Mouse (Mus musculus) heart, postnatal 0 days (tissue): ENCODE results near the gene Zbtb5.

Experiments used
- CTCF ChIP-seq: IDR thresholded peaks from 2 replicates; pipeline ENCODE4 v1.5.1; 2016; ENCODE audit warnings: antibody characterized with exemption, control low read depth, low read depth
- EP300 ChIP-seq: IDR thresholded peaks from 2 replicates; pipeline ENCODE4 v1.6.1; 2016; ENCODE audit warnings: antibody characterized with exemption, low read depth

DNA sequence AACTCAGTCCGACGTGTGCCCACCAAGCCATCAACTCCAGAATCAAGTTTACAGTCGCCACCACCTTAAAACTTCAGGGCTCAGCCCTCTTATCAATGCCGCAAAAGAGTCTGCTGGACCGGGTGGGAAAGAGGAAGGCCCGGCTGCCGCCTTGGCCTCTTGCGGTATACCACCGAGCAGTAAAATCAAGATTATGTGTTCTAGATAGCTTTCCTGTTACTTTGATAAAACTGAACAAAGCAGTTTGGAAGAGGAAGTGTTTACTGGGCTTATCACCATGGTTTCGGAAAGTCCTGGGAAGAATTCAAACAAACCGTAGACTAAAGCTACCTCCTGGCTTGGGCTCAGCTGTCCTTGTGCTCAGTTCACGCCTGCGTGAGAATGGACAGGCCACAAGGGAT lies 819 bp upstream of the Zbtb5 start:
- no peak for TF ChIP-seq EP300
- TF ChIP-seq CTCF: no peak
